Mouse (Mus musculus): Measurements from ENCODE around the gene Cacna2d3.

GRCm38 (mm10) chr14:28870382-28870781 lies 851.3 kb downstream of the Cacna2d3 start:
- TF ChIP-seq CTCF (IDR thresholded peaks at IDR 0.05; ENCODE audit: low read depth) (no peak), EP300 (IDR thresholded peaks at IDR 0.05; ENCODE audit: low read depth) (no peak)

Measured in liver, embryonic 14.5 days (tissue).